Mouse (Mus musculus) hindbrain, embryonic 15.5 days (tissue): Measurements from ENCODE around the gene Pkp3. TPM values are rescaled to one million over a fixed set of nuclear protein-coding genes. Genes with fewer than 3 reads are reported as not detected.
A peak's percentile ranks its signal among the peaks of the same experiment; 100 is the strongest.

Source experiments
- ATAC-seq: fragments of 200-750 bp; cut with Nextera tagmentation; 2 replicates; pipeline ENCODE4 v1.8.0; 2017; ENCODE audit warnings: low read depth, moderate number of reproducible peaks, moderate TSS enrichment; ENCODE audit not compliant: low FRiP score
- H3K27ac ChIP-seq: fragments of 300-500 bp; sonication (generic); replicated peaks from 2 replicates; pipeline ENCODE4 v1.5.1; 2015; ENCODE audit warnings: mild to moderate bottlenecking, inconsistent platforms
- H3K27me3 ChIP-seq: fragments of 300-500 bp; sonication (generic); 2 replicates; pipeline ENCODE4 v1.6.1; 2015; ENCODE audit warnings: control low read depth, inconsistent platforms
- H3K36me3 ChIP-seq: fragments of 300-500 bp; sonication (generic); 2 replicates; pipeline ENCODE4 v1.6.1; 2015; ENCODE audit warnings: control low read depth, inconsistent platforms
- H3K4me1 ChIP-seq: fragments of 300-500 bp; sonication (generic); replicated peaks from 2 replicates; pipeline ENCODE4 v1.6.1; 2015; ENCODE audit warnings: control low read depth, inconsistent platforms
- H3K4me2 ChIP-seq: fragments of 300-500 bp; sonication (generic); 2 replicates; pipeline ENCODE4 v1.6.1; 2015; ENCODE audit warnings: moderate library complexity, mild to moderate bottlenecking, inconsistent platforms
- H3K4me3 ChIP-seq: fragments of 300-500 bp; sonication (generic); 2 replicates; pipeline ENCODE4 v1.5.1; 2015; ENCODE audit warnings: mild to moderate bottlenecking, inconsistent platforms
- H3K9ac ChIP-seq: fragments of 300-500 bp; sonication (generic); 2 replicates; pipeline ENCODE4 v1.6.1; 2015; ENCODE audit warnings: inconsistent platforms
- H3K9me3 ChIP-seq: fragments of 300-500 bp; sonication (generic); 2 replicates; pipeline ENCODE4 v1.6.1; 2016; ENCODE audit warnings: control low read depth, inconsistent platforms
- WGBS: fragments of 180-500 bp; shearing (Covaris S2); methylation state at CpG from one replicate; pipeline ENCODE4 v1.1.7; 2015; 5-methylcytosine and 5-hydroxymethylcytosine counted together
- polyA plus RNA-seq: library from polyadenylated mRNA; unstranded; fragments of >200 nt; fragmentation: Nextera tagmentation; extraction: Ambion mirVana; gene quantifications from 2 replicates; pipeline ENCODE4 v1.2.1, GENCODE M21; 2015

The Pkp3 gene
- polyA plus RNA-seq, 1 experiment from 2014 or later: 0.29 TPM

- peak; percentile 99 for ATAC-seq
- Histone ChIP-seq H3K36me3 (peaks cover 19% of the 10 kb centered on the region), H3K4me2 (peak within 1 kb of the TSS; percentile 62), H3K4me3 (peak within 1 kb of the TSS; percentile 76), H3K4me1 (peaks cover 34% of the 10 kb centered on the region), H3K9me3 (no peaks in the 10 kb centered on the region), H3K27me3 (no peaks in the 10 kb centered on the region), H3K27ac (peak within 1 kb of the TSS; percentile 94), H3K9ac (peak within 1 kb of the TSS; percentile 94)
- under 1% methylated on average over 71 of the region's 72 CpGs for WGBS
Measured at GRCm38 (mm10) chr7:141060426-141061242, 17.4 kb upstream of the Pkp3 start, which contains the start of gene B4galnt4. Gene B4galnt4 (plus strand): TSS chr7:141061104.

GRCm38 (mm10) chr7:141061269-141061692 lies 16.7 kb upstream of the Pkp3 start:
- H3K9me3 ChIP-seq: no peaks in the 10 kb centered on the region
- under 1% methylated on average over 37 of the region's 37 CpGs for WGBS
- H3K27me3 ChIP-seq: no peaks in the 10 kb centered on the region
- peaks cover 34% of the 10 kb centered on the region for H3K4me1 ChIP-seq
- peak overlapping the region; percentile 94 for H3K9ac ChIP-seq
- H3K27ac ChIP-seq: peak overlapping the region; percentile 94
- H3K36me3 ChIP-seq: peaks cover 24% of the 10 kb centered on the region
- H3K4me2 ChIP-seq: peak overlapping the region; percentile 62
- ATAC-seq: peak; percentile 59
- peak overlapping the region; percentile 76 for H3K4me3 ChIP-seq

- peak overlapping the region; percentile 94; the same call in 1 of the 2 replicates for H3K9ac ChIP-seq
Measured at GRCm38 (mm10) chr7:141062525-141062924, 15.5 kb upstream of the Pkp3 start.

GRCm38 (mm10) chr7:141063353-141063752 lies 14.7 kb upstream of the Pkp3 start:
- H3K9me3 ChIP-seq: no peaks in the 10 kb centered on the region
- no peak overlapping the region for H3K4me3 ChIP-seq
- peaks cover 34% of the 10 kb centered on the region for H3K4me1 ChIP-seq
- peaks cover 36% of the 10 kb centered on the region for H3K36me3 ChIP-seq
- H3K27me3 ChIP-seq: no peaks in the 10 kb centered on the region
- no peak for ATAC-seq
- no peak overlapping the region for H3K4me2 ChIP-seq
- H3K27ac ChIP-seq: no peak overlapping the region
- 97% methylated on average over 3 of the region's 3 CpGs for WGBS
- H3K9ac ChIP-seq: no peak overlapping the region

More at GRCm38 (mm10) chr7:141062525-141062924, 15.5 kb upstream of the Pkp3 start:
- peak overlapping the region; percentile 62 for H3K4me2 ChIP-seq
- H3K36me3 ChIP-seq: peaks cover 29% of the 10 kb centered on the region
- ATAC-seq: no peak
- H3K27me3 ChIP-seq: no peaks in the 10 kb centered on the region
- 65% methylated on average over 7 of the region's 7 CpGs for WGBS
- peak overlapping the region; percentile 76; the same call in 1 of the 2 replicates for H3K4me3 ChIP-seq
- no peaks in the 10 kb centered on the region for H3K9me3 ChIP-seq
- H3K27ac ChIP-seq: no peak overlapping the region
- peaks cover 34% of the 10 kb centered on the region for H3K4me1 ChIP-seq

DNA sequence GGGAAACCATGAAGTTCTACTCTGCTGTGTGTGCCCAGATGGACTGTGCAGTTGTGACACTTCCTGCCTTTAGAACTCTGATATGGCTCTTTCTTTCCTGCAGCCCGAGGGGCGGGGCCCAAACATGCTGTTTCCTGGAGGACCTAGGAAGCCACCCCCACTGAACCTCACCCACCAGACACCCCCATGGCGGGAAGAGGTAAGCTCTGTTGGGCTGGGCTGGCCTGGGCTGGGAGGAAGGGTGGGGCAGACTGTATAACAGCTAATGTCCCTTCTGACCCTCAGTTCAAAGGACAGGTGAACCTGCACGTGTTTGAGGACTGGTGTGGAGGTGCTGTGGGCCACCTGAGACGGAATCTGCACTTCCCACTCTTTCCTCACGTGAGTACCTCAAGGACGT lies 13.8 kb upstream of the Pkp3 start:
- no peak for ATAC-seq
- H3K27ac ChIP-seq: no peak overlapping the region
- no peak overlapping the region for H3K9ac ChIP-seq
- 92% methylated on average over 7 of the region's 7 CpGs for WGBS
- H3K4me2 ChIP-seq: no peak overlapping the region
- peaks cover 43% of the 10 kb centered on the region for H3K36me3 ChIP-seq
- H3K27me3 ChIP-seq: no peaks in the 10 kb centered on the region
- no peaks in the 10 kb centered on the region for H3K9me3 ChIP-seq
- H3K4me1 ChIP-seq: peaks cover 31% of the 10 kb centered on the region
- H3K4me3 ChIP-seq: no peak overlapping the region

DNA sequence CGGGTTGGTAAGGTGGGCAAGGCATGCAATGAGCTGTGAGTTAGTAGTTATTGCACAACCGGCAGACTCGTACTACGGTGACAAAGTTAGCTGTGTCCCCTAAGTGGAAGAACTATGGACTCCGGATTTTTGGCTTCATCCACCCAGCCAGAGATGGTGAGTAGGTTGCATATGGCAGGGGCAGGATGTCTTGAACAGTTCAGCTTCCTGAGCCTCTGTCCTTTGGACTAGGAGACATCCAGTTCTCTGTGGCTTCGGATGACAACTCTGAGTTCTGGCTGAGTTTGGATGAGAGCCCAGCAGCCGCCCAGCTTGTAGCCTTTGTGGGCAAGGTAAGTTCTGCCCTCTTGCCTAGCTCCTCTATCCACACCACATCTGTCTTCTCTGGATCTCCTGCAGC lies 13.4 kb upstream of the Pkp3 start:
- Histone ChIP-seq H3K36me3 (peaks cover 43% of the 10 kb centered on the region), H3K4me1 (peaks cover 29% of the 10 kb centered on the region), H3K27ac (no peak overlapping the region), H3K9me3 (no peaks in the 10 kb centered on the region), H3K27me3 (no peaks in the 10 kb centered on the region), H3K4me2 (no peak overlapping the region), H3K9ac (no peak overlapping the region), H3K4me3 (no peak overlapping the region)
- 94% methylated on average over 7 of the region's 7 CpGs for WGBS
- ATAC-seq: no peak

DNA sequence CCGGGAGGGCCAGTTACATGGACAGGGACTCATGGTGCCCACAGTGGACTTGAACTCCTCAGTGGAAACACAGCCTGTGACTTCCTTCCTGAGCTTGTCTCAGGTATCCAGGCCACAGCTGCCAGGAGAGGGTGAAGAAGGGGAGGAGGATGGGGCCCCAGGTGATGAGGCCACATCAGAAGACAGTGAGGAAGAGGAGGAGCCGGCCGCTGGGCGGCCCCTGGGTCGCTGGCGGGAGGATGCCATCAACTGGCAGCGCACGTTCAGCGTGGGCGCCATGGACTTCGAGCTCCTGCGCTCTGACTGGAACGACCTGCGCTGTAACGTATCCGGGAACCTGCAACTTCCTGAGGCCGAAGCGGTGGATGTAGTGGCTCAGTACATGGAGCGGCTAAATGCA lies 9.7 kb upstream of the Pkp3 start:
- Histone ChIP-seq H3K9ac (no peak overlapping the region), H3K9me3 (no peaks in the 10 kb centered on the region), H3K4me2 (no peak overlapping the region), H3K4me1 (peaks cover 26% of the 10 kb centered on the region), H3K36me3 (peaks cover 43% of the 10 kb centered on the region), H3K27me3 (no peaks in the 10 kb centered on the region), H3K4me3 (no peak overlapping the region), H3K27ac (no peak overlapping the region)
- ATAC-seq: no peak
- 74% methylated on average over 19 of the region's 19 CpGs for WGBS

GRCm38 (mm10) chr7:141070058-141070862 lies 7.8 kb upstream of the Pkp3 start:
- WGBS: 1% methylated on average over 51 of the region's 51 CpGs
- H3K9me3 ChIP-seq: no peaks in the 10 kb centered on the region
- ATAC-seq: peak; percentile 67

DNA sequence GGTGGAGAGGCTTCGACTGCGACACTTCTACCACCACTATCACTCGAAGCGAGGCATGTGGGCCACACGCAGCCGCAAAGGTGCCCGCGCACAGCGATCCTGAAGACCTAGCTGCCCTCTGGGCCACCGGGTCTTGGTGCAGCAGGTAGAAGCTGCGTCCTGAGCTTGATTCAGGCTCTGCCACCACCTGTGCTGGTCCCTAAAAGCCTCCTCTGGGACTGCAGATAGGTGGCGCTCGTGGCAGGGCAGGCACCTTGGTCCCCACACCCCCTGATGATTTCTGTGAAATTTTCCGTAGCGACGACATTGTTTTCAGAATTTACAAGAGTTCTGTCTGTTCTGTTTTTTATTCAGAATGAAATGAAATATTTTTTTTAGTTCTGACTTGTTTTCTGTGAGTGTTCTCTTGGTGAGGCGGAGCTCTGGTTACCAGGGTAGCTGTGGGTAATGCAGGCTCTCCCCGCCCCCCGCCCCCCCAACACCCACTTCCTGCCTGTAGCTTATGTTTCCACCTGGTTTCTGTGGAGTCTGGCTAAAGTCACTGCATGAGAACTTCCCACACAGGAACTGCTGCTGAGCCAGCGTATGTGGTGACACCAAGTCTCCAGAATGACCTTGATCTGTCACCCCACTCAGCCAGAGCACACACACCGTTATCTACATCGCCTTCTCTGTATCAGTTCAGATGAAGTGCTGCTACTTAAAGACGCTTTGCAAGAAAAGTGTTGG lies 5.8 kb upstream of the Pkp3 start:
- peak overlapping the region; percentile 8; the same call in 1 of the 2 replicates for H3K4me2 ChIP-seq
- H3K27ac ChIP-seq: no peak overlapping the region
- WGBS: 34% methylated on average over 23 of the region's 23 CpGs
- H3K9ac ChIP-seq: no peak overlapping the region
- H3K9me3 ChIP-seq: no peaks in the 10 kb centered on the region
- H3K36me3 ChIP-seq: peaks cover 17% of the 10 kb centered on the region
- no peaks in the 10 kb centered on the region for H3K27me3 ChIP-seq
- H3K4me1 ChIP-seq: peaks cover 26% of the 10 kb centered on the region
- no peak for ATAC-seq
- no peak overlapping the region for H3K4me3 ChIP-seq

More at GRCm38 (mm10) chr7:141070058-141070862, 7.8 kb upstream of the Pkp3 start:
- peaks cover 26% of the 10 kb centered on the region for H3K4me1 ChIP-seq
- H3K27ac ChIP-seq: peak overlapping the region; percentile 90
- peaks cover 27% of the 10 kb centered on the region for H3K36me3 ChIP-seq
- H3K27me3 ChIP-seq: no peaks in the 10 kb centered on the region
- H3K4me3 ChIP-seq: peak overlapping the region; percentile 39
- peak overlapping the region; percentile 54 for H3K9ac ChIP-seq
- peak overlapping the region; percentile 66 for H3K4me2 ChIP-seq

GRCm38 (mm10) chr7:141073782-141074181 lies 4.2 kb upstream of the Pkp3 start:
- 86% methylated on average over 4 of the region's 4 CpGs for WGBS
- Histone ChIP-seq H3K9ac (no peak overlapping the region), H3K4me3 (no peak overlapping the region), H3K9me3 (no peaks in the 10 kb centered on the region), H3K36me3 (peaks cover 3% of the 10 kb centered on the region; the same call in 1 of the 2 replicates), H3K4me1 (peaks cover 26% of the 10 kb centered on the region), H3K27me3 (no peaks in the 10 kb centered on the region), H3K4me2 (no peak overlapping the region), H3K27ac (no peak overlapping the region)
- ATAC-seq: no peak

DNA sequence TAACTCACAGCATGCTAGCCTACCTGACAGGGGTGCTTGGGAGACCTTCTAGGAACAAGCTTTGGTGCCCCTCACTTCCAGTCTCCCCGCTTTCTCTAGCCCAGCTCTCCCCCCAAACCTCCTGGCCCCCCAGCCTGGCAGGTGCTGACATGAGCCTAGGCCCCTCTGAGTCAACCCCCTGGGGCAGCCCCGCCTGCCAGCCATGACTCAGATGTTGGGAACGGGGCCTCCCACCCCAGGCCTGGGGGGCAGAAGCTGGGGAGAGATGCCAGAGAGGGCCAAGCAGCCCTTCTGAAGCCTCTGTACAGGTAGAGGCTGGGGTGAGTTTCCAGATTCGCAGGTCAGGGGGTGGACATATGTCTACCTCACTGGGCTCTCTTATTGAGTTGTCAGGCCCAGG lies 858 bp downstream of the Pkp3 start:
- WGBS: 85% methylated on average over 4 of the region's 4 CpGs
- Histone ChIP-seq H3K36me3 (no peaks in the 10 kb centered on the region), H3K4me2 (no peak overlapping the region), H3K9me3 (no peaks in the 10 kb centered on the region), H3K9ac (no peak overlapping the region), H3K27me3 (peaks cover 3% of the 10 kb centered on the region; the same call in 1 of the 2 replicates), H3K4me1 (no peaks in the 10 kb centered on the region), H3K27ac (no peak overlapping the region), H3K4me3 (no peak overlapping the region)
- no peak for ATAC-seq
